Mouse (Mus musculus) thymus, adult 2 months (tissue): Measurements from ENCODE around the gene Pbx4.

ENCODE experiments used
- CTCF ChIP-seq: fragments of 200-500 bp; IDR thresholded peaks from 2 replicates; pipeline ENCODE4 v1.5.1; 2012; ENCODE audit warnings: mild to moderate bottlenecking, control low read depth, low read length, moderate library complexity, borderline replicate concordance; ENCODE audit not compliant: control insufficient read depth, poor library complexity, insufficient read depth; ENCODE audit errors: extremely low read depth
- POLR2A ChIP-seq: fragments of 200-500 bp; IDR thresholded peaks from 2 replicates; pipeline ENCODE4 v1.6.1; 2012; ENCODE audit warnings: mild to moderate bottlenecking, low read length, control low read depth, moderate library complexity; ENCODE audit not compliant: control insufficient read depth, poor library complexity, insufficient read depth; ENCODE audit errors: extremely low read depth

DNA sequence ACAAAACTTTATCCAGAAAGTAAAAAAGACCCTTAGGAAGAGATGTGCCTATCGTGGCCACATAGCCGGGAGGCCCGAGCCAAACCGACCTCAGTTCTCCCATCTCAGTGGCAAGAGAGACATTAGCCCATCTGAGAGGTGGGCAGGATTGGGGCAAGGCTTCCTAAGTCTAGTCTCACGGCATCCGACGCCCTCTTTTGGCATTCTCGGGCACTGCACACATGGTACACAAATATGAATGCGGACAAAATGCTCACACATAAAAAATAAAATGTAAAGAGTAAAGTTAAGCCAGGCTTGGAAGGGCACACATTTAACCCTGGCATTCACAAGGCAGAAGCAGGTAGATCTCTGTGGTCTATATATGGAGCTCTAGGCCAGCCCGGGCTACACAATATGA, 21.6 kb downstream of the Pbx4 start:
- TF ChIP-seq POLR2A = no peak
- TF ChIP-seq CTCF = no peak
